Mouse (Mus musculus) cerebellum, postnatal 36 days (tissue): ENCODE measurements around the gene 2410015M20Rik.

Source experiments
- DNase-seq, 2 experiments: peaks; one replicate each; pipeline ENCODE4 v3.0.0; 2021 to 2022; ENCODE audit warnings: mixed read lengths in 2 of 2

Gene 2410015M20Rik

GRCm38 (mm10) chr17:56570287-56570686 lies 39.3 kb downstream of the 2410015M20Rik start:
- peak in 1 of 2 experiments; percentile 24 for DNase-seq

GRCm38 (mm10) chr17:56567370-56567769 lies 42.2 kb downstream of the 2410015M20Rik start:
- no peak for DNase-seq

- DNase-seq, result no peak
These were observed 42.7 kb downstream of the 2410015M20Rik start for GRCm38 (mm10) chr17:56566918-56567317.

GRCm38 (mm10) chr17:56566293-56566692 lies 43.3 kb downstream of the 2410015M20Rik start:
- no peak for DNase-seq

- no peak for DNase-seq
These were observed 47.7 kb downstream of the 2410015M20Rik start for GRCm38 (mm10) chr17:56561866-56562265.

- DNase-seq, result no peak
These were observed 49.4 kb downstream of the 2410015M20Rik start for GRCm38 (mm10) chr17:56560131-56560530.

GRCm38 (mm10) chr17:56559386-56559785 lies 50.2 kb downstream of the 2410015M20Rik start:
- no peak for DNase-seq

- DNase-seq, result peak; percentile 72 to 75
These were observed 51.1 kb downstream of the 2410015M20Rik start for GRCm38 (mm10) chr17:56558448-56558847.
